Mouse (Mus musculus): Measurements from ENCODE around the gene Chd8.
A peak's percentile ranks its signal among the peaks of the same experiment; 100 is the strongest.
"Not testable (repeated sequence)": the region's sequence is repeated elsewhere in the genome, so short reads cannot be mapped to it uniquely, and the experiment has no call there.

Chd8 gene

DNA sequence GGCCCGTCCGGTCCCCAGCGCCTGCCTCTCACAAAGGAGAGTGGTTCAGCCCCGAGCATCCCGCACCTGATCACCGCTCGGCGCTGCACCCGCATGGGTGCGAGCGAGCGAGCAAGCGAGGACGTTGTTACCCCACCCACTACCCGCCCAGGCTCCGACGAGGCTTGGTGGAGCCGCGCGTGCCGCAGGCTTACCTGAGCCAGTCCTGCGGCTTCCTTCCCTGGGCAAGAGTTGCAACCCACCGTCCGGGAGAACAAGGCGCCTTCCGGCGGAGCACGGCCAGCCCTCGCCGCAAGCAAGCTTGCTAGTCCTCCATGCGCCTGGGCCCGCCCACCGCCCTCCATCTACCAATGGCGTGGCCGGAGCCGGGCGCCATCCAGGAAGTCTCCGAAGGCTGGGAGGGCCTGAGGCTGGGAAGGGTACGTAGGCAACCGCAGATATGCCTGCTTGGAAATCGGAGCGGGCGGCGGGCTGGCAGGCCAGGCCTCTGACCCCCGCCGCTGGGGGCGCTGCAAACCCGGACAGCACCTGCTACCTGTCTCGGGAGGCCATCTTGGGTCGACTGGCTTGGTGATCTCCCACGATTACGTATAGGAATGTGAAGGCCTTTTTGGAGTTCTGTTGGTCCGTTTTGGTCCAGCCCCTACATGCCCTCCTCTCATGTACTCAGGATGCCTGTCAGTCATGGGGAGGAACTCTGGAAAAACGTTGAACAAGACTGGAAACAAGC is at the start of gene Chd8:
Gene Chd8 (minus strand): TSS at position 297 of the 730 bp plus-strand sequence.
- peak; percentile 98 for ATAC-seq (ENCODE audit: low TSS enrichment)

DNA sequence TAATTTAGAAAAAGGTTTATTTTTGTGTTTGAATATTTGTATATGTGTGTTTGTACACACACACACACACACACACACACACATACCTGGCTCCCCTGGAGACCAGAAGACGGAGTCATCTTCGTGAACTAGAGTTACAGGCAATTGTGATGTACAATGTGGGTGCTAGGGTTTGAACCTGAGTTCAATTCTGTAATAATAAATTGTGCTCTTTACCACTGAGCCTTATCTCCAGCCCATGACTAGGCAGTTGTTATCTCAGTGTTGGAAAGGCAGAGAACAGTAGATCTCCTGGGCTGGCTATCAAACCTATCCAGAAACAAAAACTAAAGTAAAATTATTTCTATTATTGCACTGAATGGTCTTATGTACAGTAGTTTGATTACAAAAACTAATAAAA is 48.5 kb upstream of the Chd8 start:
- no peak for ATAC-seq (ENCODE audit: low TSS enrichment)

DNA sequence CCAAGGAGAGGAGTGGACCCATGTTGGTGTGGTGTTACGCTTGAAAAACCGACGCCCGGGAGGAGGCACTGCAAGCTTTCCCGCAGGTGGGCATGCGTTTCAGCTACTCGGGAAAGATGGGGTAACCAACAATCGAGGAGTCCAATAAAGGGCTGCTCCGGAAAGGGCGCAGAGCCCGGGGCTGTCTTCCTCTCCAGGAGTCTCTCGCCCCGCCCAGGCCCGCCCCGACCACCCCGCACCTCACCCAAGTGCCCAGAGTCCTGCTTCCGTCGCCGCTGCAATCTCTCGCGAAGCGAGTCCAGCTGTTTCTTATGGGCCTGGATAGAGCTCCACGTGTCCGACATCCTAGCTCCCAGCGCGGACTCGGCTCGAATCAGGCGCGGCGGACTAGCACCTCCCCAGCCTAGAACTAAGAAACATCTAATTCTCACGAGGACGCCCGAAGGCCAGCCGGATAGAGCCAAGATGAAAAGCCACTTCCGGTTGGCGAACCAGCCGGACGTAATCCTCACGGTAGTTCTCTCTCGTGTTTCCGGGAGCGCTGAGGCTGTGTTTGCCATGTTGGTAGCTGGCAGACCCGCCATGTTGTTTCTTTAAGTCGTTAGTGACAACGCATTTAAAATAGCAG is 47.2 kb upstream of the Chd8 start, which contains the start of gene Mettl3:
Gene Mettl3 (minus strand): TSS at position 485 of the 628 bp plus-strand sequence.
- peak; percentile 96 for ATAC-seq (ENCODE audit: low TSS enrichment)

DNA sequence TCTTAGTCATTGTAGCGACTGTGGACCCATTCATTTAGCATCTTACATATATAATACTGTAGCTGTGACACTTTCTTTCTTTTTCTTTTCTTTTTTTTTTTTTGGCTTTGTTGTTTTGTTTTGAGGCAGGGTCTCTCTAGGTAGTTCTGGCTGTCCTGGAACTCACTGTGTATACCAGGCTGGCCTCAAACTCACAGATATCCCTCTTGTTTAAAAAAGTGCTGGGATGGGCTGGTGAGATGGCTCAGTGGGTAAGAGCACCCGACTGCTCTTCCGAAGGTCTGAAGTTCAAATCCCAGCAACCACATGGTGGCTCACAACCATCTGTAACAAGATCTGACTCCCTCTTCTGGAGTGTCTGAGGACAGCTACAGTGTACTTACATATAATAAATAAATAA is 45.9 kb upstream of the Chd8 start:
- not testable (repeated sequence) for ATAC-seq (ENCODE audit: low TSS enrichment)

DNA sequence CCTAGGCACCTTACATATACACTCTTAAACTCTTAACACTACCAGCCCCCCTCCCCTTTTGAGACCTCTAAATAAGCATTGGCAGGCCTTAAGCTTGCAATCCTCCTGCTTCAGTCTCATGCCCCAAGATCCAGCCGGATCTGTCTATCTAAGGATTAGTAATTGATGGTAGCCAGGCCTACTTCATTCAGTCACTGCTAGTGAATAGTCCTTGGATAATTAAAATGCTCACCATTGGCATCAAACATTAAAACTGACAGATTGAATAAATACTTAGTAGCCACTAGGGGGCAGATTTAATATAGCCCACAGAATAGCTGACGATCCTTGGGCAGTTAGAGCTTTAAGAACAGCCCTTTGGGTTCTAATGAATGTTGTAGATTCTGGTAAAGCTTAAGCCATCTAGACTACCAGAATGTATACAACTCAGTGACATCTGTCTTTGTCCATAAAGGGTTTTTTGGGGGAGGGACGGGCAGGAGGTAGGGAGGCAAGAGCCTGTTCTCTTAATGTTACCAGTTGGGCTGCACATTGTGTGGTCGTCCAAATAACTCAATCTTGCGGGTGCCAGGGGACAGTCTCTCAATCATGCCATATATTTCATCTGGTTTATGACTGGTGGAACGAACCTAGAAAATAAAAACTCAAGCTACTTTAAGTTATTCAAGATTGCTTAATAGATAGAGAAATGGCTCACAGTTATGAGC is 38.1 kb upstream of the Chd8 start:
- ATAC-seq (ENCODE audit: low TSS enrichment) = peak; percentile 71

DNA sequence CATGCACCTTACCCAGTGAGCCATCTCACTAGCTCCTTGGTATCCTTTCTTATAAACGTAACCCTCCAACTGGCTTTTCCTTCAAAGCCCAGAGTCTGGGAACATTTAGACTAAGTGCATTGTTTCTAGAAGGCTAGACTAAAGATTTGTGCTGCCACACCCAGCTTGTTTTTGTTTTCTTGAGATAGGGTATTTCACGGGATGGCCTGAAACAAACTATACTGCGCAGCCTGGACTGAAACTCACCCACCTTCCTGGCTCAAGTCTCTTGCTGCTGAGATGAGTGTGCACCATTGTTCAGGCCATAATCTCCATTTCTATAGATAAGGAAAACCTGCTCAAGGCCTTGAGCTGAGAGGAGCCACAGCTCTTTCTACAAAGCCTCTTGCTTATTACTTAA is 26.6 kb upstream of the Chd8 start:
- no peak for ATAC-seq (ENCODE audit: low TSS enrichment)

DNA sequence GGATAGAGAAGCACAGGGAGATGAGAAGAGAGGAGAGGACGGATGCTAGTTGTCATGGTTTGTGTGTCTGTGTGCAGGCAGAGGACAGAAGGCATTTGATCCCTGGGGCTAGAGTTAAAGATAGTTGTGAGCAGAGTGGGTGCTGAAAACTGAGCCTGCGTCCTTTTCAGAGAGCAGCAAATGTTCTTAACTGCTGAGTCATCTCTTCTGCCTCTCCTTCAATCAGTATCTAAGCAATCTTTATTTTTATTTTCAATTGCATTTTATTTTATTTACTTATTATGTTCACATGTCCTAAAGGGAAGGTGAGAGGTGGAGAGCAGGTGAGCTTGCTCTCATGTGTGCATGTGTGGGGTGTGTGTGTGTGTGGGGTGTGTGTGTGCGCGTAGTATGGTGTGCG is 26.0 kb upstream of the Chd8 start:
- ATAC-seq (ENCODE audit: low TSS enrichment) = no peak

DNA sequence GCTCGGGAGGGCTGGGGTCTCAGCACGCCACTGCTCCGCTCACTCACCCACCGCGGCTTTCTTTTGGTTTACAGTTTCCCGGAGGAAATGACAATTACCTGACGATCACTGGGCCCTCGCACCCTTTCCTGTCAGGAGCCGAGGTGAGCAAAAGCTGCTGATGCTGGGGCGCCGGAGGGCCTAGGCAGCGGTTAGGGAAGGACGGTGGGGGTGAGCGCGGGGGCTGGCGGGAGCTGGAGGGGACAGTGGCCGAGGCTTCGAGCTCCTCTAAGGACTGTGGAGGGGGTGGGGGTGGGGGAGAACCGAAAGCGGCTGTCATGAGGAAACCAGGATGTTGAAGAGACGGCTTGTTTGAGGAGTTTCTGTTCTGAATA is 22.2 kb upstream of the Chd8 start:
- ATAC-seq (ENCODE audit: low TSS enrichment) = no peak; the same call in 1 of the 2 replicates

DNA sequence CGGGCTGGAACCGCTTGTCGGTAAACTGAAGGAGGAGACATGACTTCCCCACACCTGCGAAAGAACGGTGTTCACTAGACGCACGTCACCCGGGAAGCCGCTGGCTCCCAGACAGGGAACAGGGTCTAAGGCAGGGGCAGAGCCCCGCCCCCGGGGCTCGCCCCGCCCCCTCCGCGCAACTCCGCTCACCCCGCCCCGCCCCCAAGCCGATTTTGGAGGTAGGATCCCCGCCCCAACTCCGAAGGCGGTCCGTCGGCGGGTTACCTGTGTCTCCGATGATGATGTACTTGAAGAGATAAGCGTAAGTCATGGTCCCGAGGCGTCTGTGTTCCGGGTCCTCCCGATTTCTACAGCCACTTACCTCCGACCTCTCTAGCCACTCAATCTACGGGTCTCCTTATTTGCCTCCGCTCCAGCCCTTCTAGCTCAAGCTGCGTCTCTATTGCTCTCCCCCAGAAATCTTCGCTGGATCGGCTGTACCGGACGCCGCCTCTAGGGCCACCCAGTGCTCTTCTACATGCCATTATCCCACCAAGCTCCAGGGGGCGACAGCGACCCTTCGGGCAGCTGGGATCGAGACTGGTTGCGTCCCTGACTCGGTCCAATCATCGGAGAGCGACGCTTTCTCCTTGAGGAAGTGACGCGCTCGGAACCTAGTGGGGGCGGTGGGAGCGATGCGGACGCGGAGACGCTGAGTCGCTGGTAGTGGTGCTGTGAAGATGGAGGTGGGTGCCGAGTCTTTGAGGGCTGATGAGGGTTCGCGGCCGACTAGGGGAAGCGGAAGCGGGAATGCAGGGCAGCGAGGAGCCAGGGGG is 21.6 kb upstream of the Chd8 start, which contains the start of the genes Tox4 and Rab2b:
Gene Tox4 (plus strand): TSS at position 215 of the 815 bp plus-strand sequence.
Gene Rab2b (minus strand): TSS at position 614 of the 815 bp plus-strand sequence.
- ATAC-seq (ENCODE audit: low TSS enrichment) = peak; percentile 98

DNA sequence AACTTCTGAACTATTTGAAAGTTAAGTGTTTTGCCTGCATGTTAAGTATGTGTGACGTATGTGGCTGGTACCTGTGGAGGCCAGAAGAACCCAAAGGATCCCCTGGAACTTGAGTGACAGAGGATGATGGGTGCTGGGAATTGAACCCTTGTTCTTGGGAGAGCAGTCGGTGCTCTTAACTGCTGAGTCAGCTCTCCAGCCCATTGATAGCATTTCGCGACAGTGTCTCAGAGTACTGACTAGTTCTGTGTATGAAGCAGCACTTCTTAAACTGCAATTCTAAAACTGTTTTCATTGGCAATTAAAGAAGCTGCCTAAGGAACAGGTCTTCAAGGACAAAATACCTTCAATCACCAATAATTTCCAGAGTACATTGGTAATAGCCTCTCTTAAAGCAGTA is 19.6 kb upstream of the Chd8 start:
- ATAC-seq (ENCODE audit: low TSS enrichment) = no peak

DNA sequence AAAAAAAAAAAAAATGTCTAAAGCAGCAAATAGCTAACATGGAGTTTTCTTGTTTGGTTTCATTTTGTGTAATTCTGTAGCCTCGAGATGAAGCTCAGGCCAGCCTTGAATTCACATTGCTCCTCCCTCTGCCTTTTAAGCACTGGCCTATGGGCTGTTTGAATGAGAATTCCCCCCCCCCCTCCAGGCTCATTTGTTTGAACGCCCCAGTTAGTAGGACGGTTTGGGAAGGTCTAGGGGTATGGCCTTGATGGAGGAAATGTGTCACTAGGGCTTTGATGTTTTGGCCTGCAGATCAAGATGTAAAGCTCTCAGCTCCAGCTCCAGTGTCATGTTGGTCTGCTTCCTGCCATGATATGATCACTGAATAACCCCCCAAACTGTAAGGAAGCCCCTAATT is 15.2 kb upstream of the Chd8 start:
- ATAC-seq (ENCODE audit: low TSS enrichment) = no peak

DNA sequence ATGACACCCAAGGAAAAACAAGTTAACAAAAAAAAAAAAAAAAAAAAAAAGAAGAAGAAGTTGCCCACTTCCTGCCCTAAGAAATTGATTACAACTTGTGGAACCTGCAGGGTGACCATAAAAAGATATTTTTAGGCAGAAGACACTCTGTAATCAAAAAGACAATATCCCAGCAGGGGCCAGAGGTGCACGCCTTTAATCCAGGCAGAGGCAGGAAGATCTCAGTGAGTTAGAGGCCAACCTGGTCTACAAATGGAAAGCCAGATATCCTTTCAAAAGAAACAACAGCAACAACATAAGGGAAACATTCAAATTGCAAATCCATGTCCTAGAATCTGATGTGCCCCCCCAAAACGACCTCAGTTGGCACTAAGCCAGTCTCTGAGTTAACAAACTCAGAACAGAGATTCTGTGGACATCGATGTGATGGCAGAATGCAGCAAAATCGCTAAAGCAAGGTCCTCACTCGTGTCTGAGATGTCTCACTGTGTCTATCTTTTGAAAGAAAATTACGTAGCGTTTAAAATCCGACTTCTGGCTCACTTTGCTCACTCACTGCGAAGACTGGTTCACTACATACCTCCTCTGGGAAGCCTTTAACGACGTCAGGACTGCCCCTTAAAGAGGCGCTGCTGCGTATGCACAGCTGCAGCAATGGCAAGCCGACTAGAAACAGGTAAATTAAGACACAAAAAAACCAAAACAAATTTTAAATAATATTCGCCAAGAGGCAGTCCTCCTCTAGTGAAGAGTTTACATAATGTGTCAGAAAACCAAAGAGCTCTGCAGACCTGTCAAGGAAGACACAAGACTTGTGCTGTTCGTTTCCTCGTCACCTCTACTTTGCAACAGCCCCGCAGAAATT is 1.0 kb downstream of the Chd8 start:
- ATAC-seq (ENCODE audit: low TSS enrichment) = no peak

DNA sequence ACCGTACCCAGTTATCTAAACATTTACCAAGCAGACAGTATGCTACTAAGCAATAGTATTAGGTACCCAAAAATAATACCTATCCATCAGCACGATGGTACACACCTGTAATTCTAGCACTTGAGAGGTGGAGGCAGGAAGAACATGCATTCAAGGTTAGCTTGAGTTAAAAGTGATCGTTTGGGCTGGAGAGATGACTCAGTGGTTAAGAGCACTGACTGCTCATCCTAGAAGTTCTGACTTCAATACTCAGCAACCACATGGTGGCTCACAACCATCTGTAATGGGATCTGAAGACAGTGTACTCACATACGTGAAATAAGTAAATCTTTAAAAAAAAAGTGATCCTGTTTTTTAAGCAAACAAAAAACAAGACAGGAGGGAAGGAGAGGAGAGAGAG is 11.5 kb downstream of the Chd8 start:
- ATAC-seq (ENCODE audit: low TSS enrichment) = no peak

DNA sequence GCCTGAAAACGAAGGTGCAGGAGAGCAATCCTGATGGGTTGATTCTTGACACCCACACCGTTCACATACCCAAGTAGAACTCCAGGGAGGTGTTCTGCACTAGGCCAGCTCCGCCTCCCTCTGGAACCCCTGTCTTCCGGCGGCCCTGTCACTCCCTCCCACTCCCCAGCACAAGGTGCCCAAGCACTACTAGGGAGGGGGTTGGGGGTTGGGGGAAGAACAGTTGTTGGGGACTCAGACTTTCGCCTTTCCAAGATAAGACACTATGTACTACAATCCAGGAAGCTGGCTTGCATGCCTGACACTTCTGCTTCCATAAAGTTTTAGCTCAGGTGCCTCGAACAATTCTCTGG is 12.9 kb downstream of the Chd8 start:
- ATAC-seq (ENCODE audit: low TSS enrichment) = peak; percentile 87

DNA sequence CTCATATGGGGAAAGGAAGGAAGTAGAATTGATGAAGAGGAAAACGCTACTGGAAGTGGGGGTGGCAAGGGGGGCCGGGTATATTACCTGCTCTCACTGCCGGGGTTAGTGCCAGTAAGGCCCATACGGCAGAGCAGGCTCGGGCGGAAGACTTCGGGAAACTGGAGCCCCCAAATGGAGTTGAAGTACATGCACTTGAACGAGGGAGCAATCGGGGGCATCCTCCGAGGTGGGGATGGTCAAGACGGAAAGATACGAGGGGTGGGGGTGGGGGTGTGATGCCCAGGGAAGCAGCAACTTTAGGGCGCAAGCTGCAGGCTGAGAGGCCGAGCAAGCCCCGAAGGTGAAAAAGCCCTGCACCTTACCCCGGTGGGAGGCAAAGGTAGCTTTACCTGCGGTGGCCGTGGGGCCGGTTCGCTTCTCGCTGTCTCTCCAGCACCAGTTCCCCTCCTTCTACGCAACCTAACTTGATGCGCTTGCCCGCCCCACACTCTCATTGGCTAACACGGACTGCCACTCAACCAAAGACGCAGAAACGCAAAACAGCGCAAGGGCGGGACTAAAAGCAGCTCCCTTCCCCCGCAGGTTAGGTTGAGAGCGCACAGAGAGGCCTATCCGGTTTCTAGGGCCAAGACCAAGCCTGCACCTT is 13.4 kb downstream of the Chd8 start:
- peak; percentile 99 for ATAC-seq (ENCODE audit: low TSS enrichment)

DNA sequence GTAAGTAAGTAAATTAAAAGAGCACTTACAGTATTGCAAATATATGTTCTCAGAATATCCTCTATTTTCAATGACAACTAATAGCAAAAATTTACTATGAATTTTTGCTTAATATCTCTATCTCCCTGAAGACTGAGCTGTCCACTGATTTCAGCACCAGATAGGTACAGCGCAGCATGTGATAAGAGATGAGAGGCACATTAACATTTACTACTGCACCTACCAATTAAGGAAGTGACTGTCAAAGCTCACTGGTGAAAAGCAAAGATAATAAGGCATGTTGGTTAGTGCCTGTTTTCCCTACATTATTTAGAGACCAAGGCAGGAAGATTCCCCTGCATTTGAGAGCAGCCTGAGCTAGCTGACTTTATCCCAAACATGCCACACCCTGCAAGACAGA is 21.4 kb downstream of the Chd8 start:
- no peak for ATAC-seq (ENCODE audit: low TSS enrichment)

DNA sequence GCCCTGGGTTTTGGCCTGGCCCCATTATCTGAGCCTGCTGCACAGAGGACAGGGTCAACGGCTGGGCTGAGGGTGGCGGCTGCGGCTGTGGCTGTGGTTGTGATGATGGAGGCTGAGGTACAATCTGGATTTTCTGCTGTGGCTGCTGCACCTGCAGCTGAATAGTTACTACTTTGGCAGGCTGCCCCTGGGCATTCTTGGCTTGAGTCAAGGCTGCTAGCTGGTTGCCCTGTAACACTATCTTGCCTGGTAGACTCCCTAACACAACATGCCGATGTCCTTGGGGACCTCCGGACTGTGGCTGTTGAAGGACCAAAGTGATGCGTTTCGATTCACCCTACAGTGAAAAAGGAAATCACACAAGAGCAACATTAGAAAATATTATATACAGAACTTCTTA is 22.4 kb downstream of the Chd8 start:
- ATAC-seq (ENCODE audit: low TSS enrichment) = no peak

DNA sequence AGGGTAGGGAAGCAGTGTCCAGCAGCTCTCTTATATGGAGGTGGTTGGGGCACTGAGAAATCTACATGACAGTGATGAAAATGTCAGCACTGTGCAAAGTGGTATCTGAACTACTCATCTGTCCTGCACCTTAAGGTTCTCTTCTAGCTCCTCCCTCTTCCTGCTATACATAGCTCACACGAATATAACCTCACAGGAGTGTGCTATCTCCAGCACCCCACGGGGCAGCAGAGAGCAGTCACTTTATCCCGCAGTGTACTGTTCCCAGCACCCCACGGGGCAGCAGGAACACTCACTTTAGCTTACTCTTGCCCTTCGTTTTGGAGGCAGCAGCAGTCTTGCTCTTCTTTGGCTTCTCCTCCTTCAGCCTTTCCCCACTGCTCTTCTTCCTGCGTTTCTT is 25.3 kb downstream of the Chd8 start:
- ATAC-seq (ENCODE audit: low TSS enrichment) = no peak

DNA sequence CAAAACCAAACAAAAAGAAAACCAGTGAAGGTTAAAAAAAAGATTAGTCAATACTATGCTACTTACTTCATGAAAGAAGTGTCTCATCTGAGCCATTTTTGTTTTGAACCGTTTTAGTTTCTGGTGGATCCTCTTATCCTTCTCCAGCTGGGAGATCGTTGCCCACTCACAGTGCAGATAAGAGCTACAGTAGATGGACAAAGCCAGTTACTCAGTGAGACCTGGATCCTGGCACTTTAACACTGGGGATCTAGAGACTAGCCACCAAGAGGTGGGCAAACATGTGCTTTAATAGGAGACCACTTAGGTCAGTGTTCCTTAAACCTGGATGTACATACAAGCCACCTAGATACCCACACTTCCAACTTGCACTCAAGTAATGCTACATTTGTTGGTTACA is 31.6 kb downstream of the Chd8 start:
- no peak for ATAC-seq (ENCODE audit: low TSS enrichment)

DNA sequence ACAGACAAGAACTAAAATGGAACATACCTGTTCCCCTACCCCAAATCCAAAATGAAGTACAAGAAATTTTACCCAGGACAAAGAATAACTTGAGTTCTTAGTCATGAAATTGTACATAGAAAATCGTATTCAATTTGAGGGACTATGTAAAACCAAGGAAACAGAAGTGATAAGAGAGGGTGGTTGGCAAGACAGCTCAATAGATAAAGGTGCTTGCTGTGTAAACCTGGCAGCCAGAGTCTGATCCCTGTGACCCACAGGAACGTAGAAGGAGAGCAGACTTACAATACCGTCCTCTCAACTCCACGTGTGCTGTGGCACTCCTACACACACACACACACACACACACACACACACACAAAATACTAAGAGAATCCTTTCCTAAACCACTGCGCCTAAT is 40.3 kb downstream of the Chd8 start:
- no peak for ATAC-seq (ENCODE audit: low TSS enrichment)

DNA sequence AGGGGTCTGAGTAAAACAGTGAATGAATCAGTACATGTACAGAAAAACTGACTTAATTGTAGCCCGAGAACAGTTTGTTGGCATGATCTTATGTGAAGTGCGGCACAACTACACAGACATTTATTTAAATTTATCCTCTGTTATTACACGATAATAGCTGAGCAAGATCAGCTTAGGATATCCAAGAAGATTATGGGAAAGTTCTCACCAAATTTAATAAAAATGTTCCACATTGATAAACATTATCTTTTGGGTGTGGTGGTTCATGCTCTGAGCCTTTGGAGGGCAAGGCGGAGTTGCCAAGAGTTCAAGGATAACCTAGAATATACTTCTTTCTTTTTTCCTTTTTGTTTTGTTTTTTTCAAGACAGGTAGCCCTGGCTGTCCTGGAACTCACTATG is 58.2 kb downstream of the Chd8 start:
- ATAC-seq (ENCODE audit: low TSS enrichment) = no peak
